Mouse (Mus musculus) megakaryocyte, embryonic 14.5 days (primary cell): ENCODE measurements around the gene Dsn1.

Experiments used
- FLI1 ChIP-seq: IDR thresholded peaks from 2 replicates; pipeline ENCODE4 v1.6.1; 2012; ENCODE audit warnings: low read length, inconsistent platforms, mixed read lengths
- GATA1 ChIP-seq: IDR thresholded peaks from 3 replicates; pipeline ENCODE4 v1.6.1; 2012; ENCODE audit warnings: mixed read lengths, low read length, inconsistent platforms, borderline replicate concordance

GRCm38 (mm10) chr2:157046956-157047355, 40.0 kb upstream of the Dsn1 start:
- TF ChIP-seq GATA1: no peak
- no peak for TF ChIP-seq FLI1
